Comparison of ENCODE assay signal across 7 mouse cellular contexts in genomic region chr12:102302322-102302721, GRCm38 (mm10). TPM values are rescaled to one million over a fixed set of nuclear protein-coding genes. Genes with fewer than 3 reads are reported as not detected.
DNase-seq lines count a peak whose midpoint lies in the region; ATAC-seq and TF ChIP-seq lines count a peak whose summit lies in the region.

No protein-coding gene starts in this region.

- H3K4me2 ChIP-seq in intestine, embryonic 14.5 days (ENCODE audit: low read length): no peak overlapping the region
- no peak overlapping the region for H3K4me2 ChIP-seq in intestine, postnatal 0 days (replicated peaks; ENCODE audit: low read depth)
- no peak overlapping the region for H3K4me2 ChIP-seq in heart, embryonic 16.5 days (ENCODE audit: low read depth, low read length)
- H3K4me2 ChIP-seq in neural tube, embryonic 15.5 days: no peak overlapping the region

- H3K27ac ChIP-seq in intestine, embryonic 14.5 days (ENCODE audit: low read depth): peak overlapping the region; percentile 47; the same call in 1 of the 2 replicates
- no peak overlapping the region for H3K27ac ChIP-seq in intestine, postnatal 0 days (ENCODE audit: low read depth, low read length)
- peak overlapping the region; percentile 49; the same call in 1 of the 2 replicates for H3K27ac ChIP-seq in heart, embryonic 16.5 days (ENCODE audit: low read length)
- no peak overlapping the region for H3K27ac ChIP-seq in olfactory bulb, adult 2 months (ENCODE audit: insufficient read depth, low read depth, low read length)
- no peak overlapping the region for H3K27ac ChIP-seq in neural tube, embryonic 15.5 days (replicated peaks)

- DNase-seq in intestine, embryonic 14.5 days (ENCODE audit: low spot score): no peak
- peak; percentile 56 to 62 for DNase-seq in kidney, postnatal 36 days
- no peak for DNase-seq in embryo, embryonic 10.5 days (ENCODE audit: low spot score)

- no peaks in the 10 kb centered on the region for H3K27me3 ChIP-seq in intestine, embryonic 14.5 days (replicated peaks; ENCODE audit: control insufficient read depth, insufficient read depth, low read length)
- H3K27me3 ChIP-seq in intestine, postnatal 0 days (replicated peaks; ENCODE audit: control insufficient read depth, insufficient read depth, low read length): no peaks in the 10 kb centered on the region
- H3K27me3 ChIP-seq in heart, embryonic 16.5 days (ENCODE audit: control insufficient read depth, insufficient read depth, low read length): no peaks in the 10 kb centered on the region
- no peaks in the 10 kb centered on the region for H3K27me3 ChIP-seq in neural tube, embryonic 15.5 days (replicated peaks)

- H3K4me1 ChIP-seq in intestine, embryonic 14.5 days (replicated peaks; ENCODE audit: control insufficient read depth, insufficient read depth, low read length): peaks cover 40% of the 10 kb centered on the region
- H3K4me1 ChIP-seq in intestine, postnatal 0 days (replicated peaks; ENCODE audit: control insufficient read depth, insufficient read depth, low read length): peaks cover 13% of the 10 kb centered on the region; the same call in 1 of the 2 replicates
- H3K4me1 ChIP-seq in heart, embryonic 16.5 days (ENCODE audit: control insufficient read depth, insufficient read depth, low read length): peaks cover 52% of the 10 kb centered on the region
- H3K4me1 ChIP-seq in olfactory bulb, adult 2 months (ENCODE audit: control insufficient read depth, insufficient read depth, low read length): peaks cover 7% of the 10 kb centered on the region; the same call in 1 of the 2 replicates
- peaks cover 29% of the 10 kb centered on the region for H3K4me1 ChIP-seq in neural tube, embryonic 15.5 days

- no peaks in the 10 kb centered on the region for H3K9me3 ChIP-seq in intestine, embryonic 14.5 days (ENCODE audit: control insufficient read depth, low read length)
- H3K9me3 ChIP-seq in intestine, postnatal 0 days (ENCODE audit: control insufficient read depth): no peaks in the 10 kb centered on the region
- no peaks in the 10 kb centered on the region for H3K9me3 ChIP-seq in heart, embryonic 16.5 days (replicated peaks; ENCODE audit: control insufficient read depth, low read length)
- no peaks in the 10 kb centered on the region for H3K9me3 ChIP-seq in neural tube, embryonic 15.5 days (replicated peaks)

- 0 out of 2 replicates have a peak, but pooled peaks have one; percentile 22 for TF ChIP-seq POLR2A in olfactory bulb, adult 2 months (IDR thresholded peaks at IDR 0.05; ENCODE audit: insufficient read depth, low read depth, low read length)

- H3K4me3 ChIP-seq in intestine, embryonic 14.5 days (ENCODE audit: low read depth, low read length): no peak overlapping the region
- no peak overlapping the region for H3K4me3 ChIP-seq in intestine, postnatal 0 days (ENCODE audit: low read depth, low read length)
- no peak overlapping the region for H3K4me3 ChIP-seq in heart, embryonic 16.5 days (ENCODE audit: low read length)
- H3K4me3 ChIP-seq in olfactory bulb, adult 2 months (ENCODE audit: insufficient read depth, low read depth, low read length): no peak overlapping the region
- no peak overlapping the region for H3K4me3 ChIP-seq in neural tube, embryonic 15.5 days (replicated peaks)

- TF ChIP-seq CTCF in intestine, postnatal 0 days (IDR thresholded peaks at IDR 0.05; ENCODE audit: low read depth): no peak
- TF ChIP-seq CTCF in olfactory bulb, adult 2 months (IDR thresholded peaks at IDR 0.05; ENCODE audit: insufficient read depth, low read depth, low read length): no peak

- no peaks in the 10 kb centered on the region for H3K36me3 ChIP-seq in intestine, embryonic 14.5 days (ENCODE audit: control insufficient read depth, insufficient read depth, low read length)
- H3K36me3 ChIP-seq in intestine, postnatal 0 days (ENCODE audit: control insufficient read depth, insufficient read depth): no peaks in the 10 kb centered on the region
- no peaks in the 10 kb centered on the region for H3K36me3 ChIP-seq in heart, embryonic 16.5 days (ENCODE audit: control insufficient read depth, insufficient read depth)
- no peaks in the 10 kb centered on the region for H3K36me3 ChIP-seq in neural tube, embryonic 15.5 days

- WGBS in intestine, embryonic 14.5 days: 75% methylated on average over 9 of the region's 9 CpGs
- 77% methylated on average over 9 of the region's 9 CpGs for WGBS in intestine, postnatal 0 days
- 64% methylated on average over 9 of the region's 9 CpGs for WGBS in heart, embryonic 16.5 days
- 87% methylated on average over 9 of the region's 9 CpGs for WGBS in olfactory bulb, adult 2 months
- WGBS in neural tube, embryonic 15.5 days: 87% methylated on average over 9 of the region's 9 CpGs

- no peak overlapping the region for H3K9ac ChIP-seq in intestine, embryonic 14.5 days (ENCODE audit: low read length)
- no peak overlapping the region for H3K9ac ChIP-seq in intestine, postnatal 0 days (ENCODE audit: low read depth, low read length)
- no peak overlapping the region for H3K9ac ChIP-seq in heart, embryonic 16.5 days (ENCODE audit: low read length)
- H3K9ac ChIP-seq in neural tube, embryonic 15.5 days (replicated peaks): no peak overlapping the region

- ATAC-seq in intestine, embryonic 14.5 days (replicated peaks; ENCODE audit: low FRiP score, low TSS enrichment, low read depth): no peak
- no peak for ATAC-seq in intestine, postnatal 0 days
- no peak for ATAC-seq in heart, embryonic 16.5 days (replicated peaks; ENCODE audit: extremely low read depth, insufficient read depth, low FRiP score)
- ATAC-seq in neural tube, embryonic 15.5 days (ENCODE audit: low FRiP score): no peak

RNA-seq across cellular contexts. Expression of gene Rin3, which starts 19.5 kb away (rescaled TPM):
- polyA plus RNA-seq in intestine, embryonic 14.5 days (2014; fragmentation: Nextera tagmentation; extraction: Ambion mirVana): 13.4 and 14.6 TPM in 2 replicates
- polyA plus RNA-seq in intestine, postnatal 0 days (2015; fragmentation: Nextera tagmentation; extraction: Ambion mirVana): 8.8 and 10.5 TPM in 2 replicates
- polyA plus RNA-seq in heart, embryonic 16.5 days (2015; fragmentation: Nextera tagmentation; extraction: Ambion mirVana): 9.5 and 9.7 TPM in 2 replicates
- polyA plus RNA-seq in olfactory bulb, adult 2 months (2012; ENCODE audit: insufficient read depth, insufficient read length, low replicate concordance, missing spikeins): not detected in 2 replicates
- 3.2 and 6.7 TPM in 2 replicates for polyA plus RNA-seq in neural tube, embryonic 15.5 days (2015; fragmentation: Nextera tagmentation; extraction: Ambion mirVana)

Comparison
In these comparisons a context has a peak if more than half of its experiments do, and no peak if none do; other contexts are left out.
1. H3K27ac ChIP-seq: peak in intestine, embryonic 14.5 days (single experiment) and heart, embryonic 16.5 days (single experiment); none in intestine, postnatal 0 days (single experiment), olfactory bulb, adult 2 months (single experiment) and neural tube, embryonic 15.5 days (single experiment).
2. DNase-seq: peak in kidney, postnatal 36 days (2 of 2); none in intestine, embryonic 14.5 days (single experiment) and embryo, embryonic 10.5 days (single experiment).